Mouse (Mus musculus) liver, embryonic 14.5 days (tissue): ENCODE data around the gene Hps1. TPM values are rescaled to one million over a fixed set of nuclear protein-coding genes. Genes with fewer than 3 reads are reported as not detected.

ENCODE experiments used
- ATAC-seq: fragments of 200-750 bp; cut with Nextera tagmentation; 2 replicates; pipeline ENCODE4 v1.8.0; 2017; ENCODE audit warnings: moderate number of reproducible peaks, mild to moderate bottlenecking, moderate library complexity; ENCODE audit not compliant: insufficient read depth
- DNase-seq, 3 experiments: peaks; one replicate each; pipeline ENCODE4 v3.0.0-alpha.2; 2012 to 2013; ENCODE audit warnings: low read depth in 3 of 3, low spot score in 3 of 3
- H3K27ac ChIP-seq: fragments of 300-500 bp; sonication (generic); 2 replicates; pipeline ENCODE4 v1.5.1; 2014; ENCODE audit warnings: moderate library complexity, mild to moderate bottlenecking, control low read depth, inconsistent platforms
- H3K27me3 ChIP-seq: fragments of 300-500 bp; sonication (generic); 2 replicates; pipeline ENCODE4 v1.6.1; 2014; ENCODE audit warnings: mild to moderate bottlenecking, low read length, moderate library complexity; ENCODE audit not compliant: control insufficient read depth, insufficient read depth
- H3K36me3 ChIP-seq: fragments of 300-500 bp; sonication (generic); replicated peaks from 2 replicates; pipeline ENCODE4 v1.6.1; 2014; ENCODE audit warnings: low read depth; ENCODE audit not compliant: control insufficient read depth, insufficient read depth
- H3K4me1 ChIP-seq, 2 experiments: fragments of 200-500 bp in 1 of 2; fragments of 300-500 bp in 1 of 2; sonication (generic) in 1 of 2; replicated peaks; 2 replicates each; pipeline ENCODE4 v1.6.1; 2012 to 2014; ENCODE audit warnings: antibody characterized with exemption in 1 of 2, inconsistent platforms in 1 of 2, low read length in 1 of 2; ENCODE audit not compliant: control insufficient read depth in 2 of 2, insufficient read depth in 2 of 2
- H3K4me2 ChIP-seq: fragments of 300-500 bp; sonication (generic); 2 replicates; pipeline ENCODE4 v1.6.1; 2014; ENCODE audit warnings: low read depth, mild to moderate bottlenecking, control low read depth, moderate library complexity
- H3K4me3 ChIP-seq, 2 experiments: fragments of 200-500 bp in 1 of 2; fragments of 300-500 bp in 1 of 2; sonication (generic) in 1 of 2; 2 replicates each; pipeline ENCODE4 v1.5.1; 2012 to 2014; ENCODE audit warnings: low read depth in 2 of 2, low read length in 2 of 2, mild to moderate bottlenecking in 2 of 2, control low read depth in 1 of 2, inconsistent platforms in 1 of 2, moderate library complexity in 1 of 2; ENCODE audit not compliant: insufficient read depth in 1 of 2
- H3K9ac ChIP-seq: fragments of 300-500 bp; sonication (generic); replicated peaks from 2 replicates; pipeline ENCODE4 v1.6.1; 2014; ENCODE audit warnings: mild to moderate bottlenecking, control low read depth, moderate library complexity
- H3K9me3 ChIP-seq: fragments of 300-500 bp; sonication (generic); 2 replicates; pipeline ENCODE4 v1.6.1; 2016; ENCODE audit warnings: low read length, mixed read lengths; ENCODE audit not compliant: control insufficient read depth
- CTCF ChIP-seq: IDR thresholded peaks from 2 replicates; pipeline ENCODE4 v1.5.1; 2016; ENCODE audit warnings: antibody characterized with exemption, low read depth, control low read depth
- EP300 ChIP-seq: IDR thresholded peaks from 2 replicates; pipeline ENCODE4 v1.6.1; 2016; ENCODE audit warnings: antibody characterized with exemption, low read depth
- whole genome bisulfite sequencing: fragments of 180-500 bp; shearing (Covaris S2); extraction: QIAGEN DNeasy Blood & Tissue Kit; methylation state at CpG from one replicate; pipeline ENCODE4 v1.1.7; 2014; ENCODE audit not compliant: insufficient replicate concordance; 5-methylcytosine and 5-hydroxymethylcytosine counted together
- polyA plus RNA-seq, 2 experiments: library from polyadenylated mRNA; depleted of rRNA in 1 of 2; stranded (reverse) in 1 of 2; unstranded in 1 of 2; fragments of >200 nt; fragmentation: Nextera tagmentation in 1 of 2; extraction: Ambion mirVana in 1 of 2; gene quantifications; 2 replicates each; pipeline versions ENCODE4 v1.2.1 to v1.2.3; 2012 to 2014

Gene Hps1
- polyA plus RNA-seq, 2 experiments, result 4.6 to 6.1 TPM

DNA sequence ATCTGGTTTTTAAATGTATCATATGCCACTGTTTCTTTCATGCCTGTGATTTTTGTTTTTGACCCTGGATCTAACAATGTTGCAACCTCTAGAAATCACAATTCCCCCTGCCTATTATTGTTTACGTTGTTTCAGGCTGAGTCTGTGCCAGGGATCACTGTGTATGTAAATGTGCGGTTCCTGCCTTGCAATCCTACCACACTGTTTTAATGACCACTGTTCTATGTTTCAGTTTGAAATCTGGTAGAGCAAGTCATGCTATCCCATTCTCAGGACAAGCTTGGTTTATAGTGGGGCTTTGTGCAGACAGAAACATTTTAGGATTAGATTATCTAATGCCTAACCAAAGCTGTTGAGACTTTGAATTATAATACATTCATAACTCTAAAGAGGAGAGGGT lies 36.5 kb upstream of the Hps1 start:
- no peak for ATAC-seq
- no peak overlapping the region for H3K4me3 ChIP-seq
- no peaks in the 10 kb centered on the region for H3K4me1 ChIP-seq
- no peaks in the 10 kb centered on the region for H3K9me3 ChIP-seq
- no peak for DNase-seq
- WGBS, result 76% methylated on average over 2 of the region's 2 CpGs
- no peak overlapping the region for H3K4me2 ChIP-seq
- no peak overlapping the region for H3K9ac ChIP-seq
- no peak overlapping the region for H3K27ac ChIP-seq
- TF ChIP-seq CTCF (no peak), EP300 (no peak)
- H3K27me3 ChIP-seq, result no peaks in the 10 kb centered on the region
- H3K36me3 ChIP-seq, result no peaks in the 10 kb centered on the region

- DNase-seq (no peak), ATAC-seq (no peak)
- no peaks in the 10 kb centered on the region for H3K4me1 ChIP-seq
- H3K9me3 ChIP-seq, result no peaks in the 10 kb centered on the region
- H3K36me3 ChIP-seq, result no peaks in the 10 kb centered on the region
- H3K9ac ChIP-seq, result no peak overlapping the region
- WGBS, result 46% methylated on average over 5 of the region's 5 CpGs
- no peaks in the 10 kb centered on the region for H3K27me3 ChIP-seq
- no peak overlapping the region for H3K4me3 ChIP-seq
- no peak overlapping the region for H3K4me2 ChIP-seq
- no peak for TF ChIP-seq CTCF
- no peak overlapping the region for H3K27ac ChIP-seq
Observed at GRCm38 (mm10) chr19:42810140-42810539, 30.4 kb upstream of the Hps1 start.

DNA sequence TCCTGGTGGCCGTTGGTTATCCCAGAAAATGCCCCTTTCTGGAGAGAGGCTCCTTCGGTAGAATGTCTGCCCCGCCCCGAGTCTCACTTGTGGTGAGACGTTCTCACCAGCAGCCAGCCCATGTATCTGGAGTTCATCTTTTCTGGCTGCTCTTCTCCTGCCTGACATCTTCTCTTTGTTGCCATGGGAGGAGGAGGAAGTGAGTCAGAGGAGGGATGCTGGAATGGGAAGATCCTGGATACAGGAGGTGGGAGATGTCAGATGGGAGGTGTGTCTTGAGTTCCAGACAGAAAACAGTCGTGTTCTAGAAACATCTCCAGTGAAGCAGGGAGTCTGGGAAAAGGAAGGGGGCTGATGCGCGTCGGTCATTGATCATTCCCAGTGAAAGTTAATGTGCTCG lies 29.7 kb upstream of the Hps1 start:
- Histone ChIP-seq H3K9ac (no peak overlapping the region), H3K9me3 (no peaks in the 10 kb centered on the region), H3K36me3 (no peaks in the 10 kb centered on the region), H3K4me2 (no peak overlapping the region), H3K4me1 (no peaks in the 10 kb centered on the region), H3K4me3 (no peak overlapping the region), H3K27ac (no peak overlapping the region), H3K27me3 (no peaks in the 10 kb centered on the region)
- no peak for DNase-seq
- no peak for TF ChIP-seq CTCF
- no peak for TF ChIP-seq EP300
- ATAC-seq, result no peak
- WGBS, result 72% methylated on average over 10 of the region's 10 CpGs

DNA sequence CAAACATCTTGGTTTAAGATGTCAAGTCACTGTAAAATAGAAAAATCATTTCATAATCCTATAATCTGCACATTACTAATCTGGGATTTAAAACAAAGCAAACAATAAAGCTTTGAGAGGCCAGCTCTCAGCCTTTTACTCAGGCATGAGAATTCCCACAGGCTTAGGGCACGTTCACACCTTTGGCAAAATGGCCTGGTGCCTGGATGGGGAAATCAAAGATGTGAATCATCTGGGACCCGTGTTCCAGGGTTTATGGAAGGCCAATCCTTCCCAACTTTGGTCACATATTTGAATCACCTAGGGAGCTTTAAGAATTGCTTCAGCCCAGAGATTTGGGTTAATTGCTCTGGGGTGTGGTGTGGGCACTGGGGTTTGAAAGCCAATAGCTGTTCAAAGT lies 18.1 kb upstream of the Hps1 start:
- no peak overlapping the region for H3K4me2 ChIP-seq
- TF ChIP-seq EP300, result no peak
- no peak for TF ChIP-seq CTCF
- H3K27me3 ChIP-seq, result peaks cover 10% of the 10 kb centered on the region
- H3K9me3 ChIP-seq, result no peaks in the 10 kb centered on the region
- 40% methylated on average over 2 of the region's 2 CpGs for WGBS
- no peak overlapping the region for H3K4me3 ChIP-seq
- H3K27ac ChIP-seq, result no peak overlapping the region
- no peaks in the 10 kb centered on the region for H3K4me1 ChIP-seq
- no peak for DNase-seq
- no peak overlapping the region for H3K9ac ChIP-seq
- no peaks in the 10 kb centered on the region for H3K36me3 ChIP-seq
- ATAC-seq, result no peak

GRCm38 (mm10) chr19:42795801-42796200 lies 16.0 kb upstream of the Hps1 start:
- Histone ChIP-seq H3K36me3 (no peaks in the 10 kb centered on the region), H3K27ac (no peak overlapping the region), H3K9ac (no peak overlapping the region), H3K4me1 (no peaks in the 10 kb centered on the region), H3K4me2 (no peak overlapping the region; the same call in 1 of the 2 replicates), H3K4me3 (no peak overlapping the region), H3K9me3 (no peaks in the 10 kb centered on the region), H3K27me3 (peaks cover 10% of the 10 kb centered on the region)
- WGBS, result 31% methylated on average over 9 of the region's 9 CpGs
- no peak for ATAC-seq
- TF ChIP-seq EP300 (no peak), CTCF (no peak)
- no peak for DNase-seq
